Mouse (Mus musculus): Measurements from ENCODE around the gene Map4k3. TPM values are rescaled to one million over a fixed set of nuclear protein-coding genes. Genes with fewer than 3 reads are reported as not detected.
"Not testable (repeated sequence)": the region's sequence is repeated elsewhere in the genome, so short reads cannot be mapped to it uniquely, and the experiment has no call there.

Gene Map4k3
- polyA plus RNA-seq, 1 experiment = 52.5 TPM

DNA sequence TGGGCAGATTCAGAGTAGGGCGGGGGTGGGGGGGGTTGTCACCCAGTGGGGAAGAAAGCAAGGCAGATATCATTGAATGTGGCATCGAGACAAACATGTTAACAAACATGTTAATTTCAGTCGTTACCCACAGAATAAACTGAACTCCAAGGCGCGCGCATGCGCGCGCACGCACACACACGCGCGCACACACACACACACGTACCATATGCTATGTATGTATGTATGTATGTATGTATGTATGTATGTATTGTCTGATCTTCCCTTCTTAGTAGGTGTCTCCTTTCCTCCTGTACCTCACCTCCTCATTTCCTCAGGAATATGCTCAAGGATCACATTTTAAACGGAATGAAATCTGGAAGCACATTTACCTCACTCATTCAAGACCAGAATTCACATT, 150.6 kb downstream of the Map4k3 start, which contains the start of gene Cdkl4:
Gene Cdkl4 (minus strand): TSS at position 175 of the 400 bp plus-strand sequence.
- H3K36me3 ChIP-seq (ENCODE audit: control insufficient read depth, insufficient read depth, low read length, poor library complexity, severe bottlenecking) = no peaks in the 10 kb centered on the region
- peaks cover 1% of the 10 kb centered on the region for H3K4me1 ChIP-seq (ENCODE audit: control insufficient read depth, insufficient read depth, low read length)
- no peaks in the 10 kb centered on the region for H3K9me3 ChIP-seq (replicated peaks; ENCODE audit: control insufficient read depth, insufficient read depth, low read length, poor library complexity, severe bottlenecking)
- H3K9ac ChIP-seq (ENCODE audit: low read depth, poor library complexity, severe bottlenecking) = peak within 1 kb of the TSS; percentile 62
- no peak within 1 kb of the TSS for H3K27ac ChIP-seq (ENCODE audit: insufficient read depth, low read length)
- H3K27me3 ChIP-seq (ENCODE audit: control insufficient read depth, insufficient read depth, low read length, poor library complexity, severe bottlenecking) = no peaks in the 10 kb centered on the region
- TF ChIP-seq EP300 (IDR thresholded peaks at IDR 0.05; ENCODE audit: insufficient read depth, low read depth, low read length) = no peak
- TF ChIP-seq POLR2A (IDR thresholded peaks at IDR 0.05; ENCODE audit: insufficient read depth, low read length) = no peak
- TF ChIP-seq CTCF (IDR thresholded peaks at IDR 0.05; ENCODE audit: low read depth, low read length) = no peak
- peak within 1 kb of the TSS; percentile 47 for H3K4me3 ChIP-seq (ENCODE audit: low read depth, low read length)

DNA sequence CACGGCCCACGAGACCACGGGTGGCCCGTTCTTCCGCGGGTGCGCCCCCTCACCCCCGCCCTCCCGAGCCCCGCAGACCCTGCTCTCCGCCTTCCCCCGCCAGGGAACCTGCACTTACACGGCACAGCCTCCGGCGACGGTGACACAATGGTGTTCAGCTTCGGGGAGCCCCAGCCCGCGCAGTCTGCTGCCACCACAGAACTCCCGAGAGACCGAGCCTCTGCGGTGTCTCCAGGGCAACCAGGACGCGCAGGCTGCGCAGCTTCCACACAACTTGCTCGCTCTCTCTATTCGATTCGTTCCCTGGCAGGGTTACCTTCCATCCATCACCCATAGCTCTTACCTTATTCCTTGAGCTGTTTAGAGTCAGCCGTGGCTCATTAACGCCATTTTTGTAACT, 151.1 kb downstream of the Map4k3 start:
- Histone ChIP-seq H3K4me3 (ENCODE audit: low read depth, low read length) (peak overlapping the region; percentile 47), H3K36me3 (ENCODE audit: control insufficient read depth, insufficient read depth, low read length, poor library complexity, severe bottlenecking) (no peaks in the 10 kb centered on the region), H3K27me3 (ENCODE audit: control insufficient read depth, insufficient read depth, low read length, poor library complexity, severe bottlenecking) (no peaks in the 10 kb centered on the region), H3K9me3 (replicated peaks; ENCODE audit: control insufficient read depth, insufficient read depth, low read length, poor library complexity, severe bottlenecking) (no peaks in the 10 kb centered on the region), H3K9ac (ENCODE audit: low read depth, poor library complexity, severe bottlenecking) (peak overlapping the region; percentile 62), H3K27ac (ENCODE audit: insufficient read depth, low read length) (no peak overlapping the region), H3K4me1 (ENCODE audit: control insufficient read depth, insufficient read depth, low read length) (peaks cover 1% of the 10 kb centered on the region)
- TF ChIP-seq EP300 (IDR thresholded peaks at IDR 0.05; ENCODE audit: insufficient read depth, low read depth, low read length) (no peak), POLR2A (IDR thresholded peaks at IDR 0.05; ENCODE audit: insufficient read depth, low read length) (no peak), CTCF (IDR thresholded peaks at IDR 0.05; ENCODE audit: low read depth, low read length) (no peak)

- TF ChIP-seq POLR2A (IDR thresholded peaks at IDR 0.05; ENCODE audit: insufficient read depth, low read length) (no peak), CTCF (IDR thresholded peaks at IDR 0.05; ENCODE audit: low read depth, low read length) (no peak), EP300 (IDR thresholded peaks at IDR 0.05; ENCODE audit: insufficient read depth, low read depth, low read length) (peak; percentile 53; the same call in 1 of the 2 replicates)
- Histone ChIP-seq H3K4me1 (ENCODE audit: control insufficient read depth, insufficient read depth, low read length) (peaks cover 1% of the 10 kb centered on the region), H3K27ac (ENCODE audit: insufficient read depth, low read length) (no peak overlapping the region), H3K4me3 (ENCODE audit: low read depth, low read length) (no peak overlapping the region), H3K27me3 (ENCODE audit: control insufficient read depth, insufficient read depth, low read length, poor library complexity, severe bottlenecking) (no peaks in the 10 kb centered on the region), H3K9ac (ENCODE audit: low read depth, poor library complexity, severe bottlenecking) (no peak overlapping the region), H3K36me3 (ENCODE audit: control insufficient read depth, insufficient read depth, low read length, poor library complexity, severe bottlenecking) (no peaks in the 10 kb centered on the region), H3K9me3 (replicated peaks; ENCODE audit: control insufficient read depth, insufficient read depth, low read length, poor library complexity, severe bottlenecking) (no peaks in the 10 kb centered on the region)
Observed at GRCm38 (mm10) chr17:80575008-80575407, 153.3 kb downstream of the Map4k3 start.

GRCm38 (mm10) chr17:80574471-80574965, 153.8 kb downstream of the Map4k3 start:
- H3K27me3 ChIP-seq (ENCODE audit: control insufficient read depth, insufficient read depth, low read length, poor library complexity, severe bottlenecking) = no peaks in the 10 kb centered on the region
- H3K27ac ChIP-seq (ENCODE audit: insufficient read depth, low read length) = no peak overlapping the region
- H3K4me1 ChIP-seq (ENCODE audit: control insufficient read depth, insufficient read depth, low read length) = peaks cover 1% of the 10 kb centered on the region
- no peaks in the 10 kb centered on the region for H3K9me3 ChIP-seq (replicated peaks; ENCODE audit: control insufficient read depth, insufficient read depth, low read length, poor library complexity, severe bottlenecking)
- no peaks in the 10 kb centered on the region for H3K36me3 ChIP-seq (ENCODE audit: control insufficient read depth, insufficient read depth, low read length, poor library complexity, severe bottlenecking)
- no peak for TF ChIP-seq CTCF (IDR thresholded peaks at IDR 0.05; ENCODE audit: low read depth, low read length)
- no peak for TF ChIP-seq POLR2A (IDR thresholded peaks at IDR 0.05; ENCODE audit: insufficient read depth, low read length)
- no peak for TF ChIP-seq EP300 (IDR thresholded peaks at IDR 0.05; ENCODE audit: insufficient read depth, low read depth, low read length)
- no peak overlapping the region for H3K9ac ChIP-seq (ENCODE audit: low read depth, poor library complexity, severe bottlenecking)
- no peak overlapping the region for H3K4me3 ChIP-seq (ENCODE audit: low read depth, low read length)

- Histone ChIP-seq H3K4me3 (ENCODE audit: low read depth, low read length) (no peak overlapping the region), H3K27me3 (ENCODE audit: control insufficient read depth, insufficient read depth, low read length, poor library complexity, severe bottlenecking) (no peaks in the 10 kb centered on the region), H3K27ac (ENCODE audit: insufficient read depth, low read length) (no peak overlapping the region), H3K9me3 (replicated peaks; ENCODE audit: control insufficient read depth, insufficient read depth, low read length, poor library complexity, severe bottlenecking) (no peaks in the 10 kb centered on the region), H3K4me1 (ENCODE audit: control insufficient read depth, insufficient read depth, low read length) (peaks cover 1% of the 10 kb centered on the region), H3K36me3 (ENCODE audit: control insufficient read depth, insufficient read depth, low read length, poor library complexity, severe bottlenecking) (no peaks in the 10 kb centered on the region), H3K9ac (ENCODE audit: low read depth, poor library complexity, severe bottlenecking) (no peak overlapping the region)
- TF ChIP-seq CTCF (IDR thresholded peaks at IDR 0.05; ENCODE audit: low read depth, low read length) (no peak), EP300 (IDR thresholded peaks at IDR 0.05; ENCODE audit: insufficient read depth, low read depth, low read length) (no peak), POLR2A (IDR thresholded peaks at IDR 0.05; ENCODE audit: insufficient read depth, low read length) (no peak)
Observed at GRCm38 (mm10) chr17:80572187-80572935, 155.9 kb downstream of the Map4k3 start.

DNA sequence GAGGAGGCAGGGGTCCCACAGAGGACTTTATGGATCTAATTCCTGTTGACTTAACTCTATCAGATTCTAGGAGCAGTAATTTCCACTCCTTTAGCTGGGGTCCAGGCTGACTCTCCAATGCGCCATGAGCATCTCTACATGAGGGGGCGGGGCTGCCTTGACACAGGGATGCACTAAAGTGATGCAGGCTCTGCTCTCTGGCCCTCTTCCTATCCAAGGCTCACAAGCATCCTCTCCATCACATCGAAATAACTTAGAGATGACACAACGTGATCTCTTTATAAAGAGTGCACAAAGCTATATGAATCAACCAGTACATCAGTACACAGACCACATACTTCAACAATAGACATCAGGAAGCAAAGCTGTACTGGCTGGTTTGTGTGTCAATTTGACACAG, 156.8 kb downstream of the Map4k3 start:
- TF ChIP-seq EP300 (IDR thresholded peaks at IDR 0.05; ENCODE audit: insufficient read depth, low read depth, low read length) = no peak
- no peak for TF ChIP-seq CTCF (IDR thresholded peaks at IDR 0.05; ENCODE audit: low read depth, low read length)
- TF ChIP-seq POLR2A (IDR thresholded peaks at IDR 0.05; ENCODE audit: insufficient read depth, low read length) = no peak
- H3K36me3 ChIP-seq (ENCODE audit: control insufficient read depth, insufficient read depth, low read length, poor library complexity, severe bottlenecking) = no peaks in the 10 kb centered on the region
- no peak overlapping the region for H3K27ac ChIP-seq (ENCODE audit: insufficient read depth, low read length)

GRCm38 (mm10) chr17:80569718-80570117, 158.6 kb downstream of the Map4k3 start:
- peaks cover 12% of the 10 kb centered on the region for H3K9me3 ChIP-seq (replicated peaks; ENCODE audit: control insufficient read depth, insufficient read depth, low read length, poor library complexity, severe bottlenecking)
- H3K4me3 ChIP-seq (ENCODE audit: low read depth, low read length); H3K9ac ChIP-seq (ENCODE audit: low read depth, poor library complexity, severe bottlenecking): not testable (repeated sequence)

More for the DNA sequence above, 156.8 kb downstream of the Map4k3 start:
- no peak overlapping the region for H3K4me3 ChIP-seq (ENCODE audit: low read depth, low read length)
- H3K9me3 ChIP-seq (replicated peaks; ENCODE audit: control insufficient read depth, insufficient read depth, low read length, poor library complexity, severe bottlenecking) = 0 out of 2 replicates have a peak, but pooled peaks cover 4% of the 10 kb centered on the region
- H3K27me3 ChIP-seq (ENCODE audit: control insufficient read depth, insufficient read depth, low read length, poor library complexity, severe bottlenecking) = no peaks in the 10 kb centered on the region
- no peak overlapping the region for H3K9ac ChIP-seq (ENCODE audit: low read depth, poor library complexity, severe bottlenecking)
- H3K4me1 ChIP-seq (ENCODE audit: control insufficient read depth, insufficient read depth, low read length) = peaks cover 1% of the 10 kb centered on the region

More at GRCm38 (mm10) chr17:80569718-80570117, 158.6 kb downstream of the Map4k3 start:
- not testable (repeated sequence) for H3K36me3 ChIP-seq (ENCODE audit: control insufficient read depth, insufficient read depth, low read length, poor library complexity, severe bottlenecking); H3K4me1 ChIP-seq (ENCODE audit: control insufficient read depth, insufficient read depth, low read length); H3K27ac ChIP-seq (ENCODE audit: insufficient read depth, low read length); H3K27me3 ChIP-seq (ENCODE audit: control insufficient read depth, insufficient read depth, low read length, poor library complexity, severe bottlenecking)

Measured in ES-Bruce4 (cell line).